Mouse (Mus musculus) layer of hippocampus, adult 8-10 months (tissue): ENCODE measurements at regions not wholly inside any gene's neighbourhood (a gene's known extent, or its start where the extent isn't known, plus 50 kb on each side); places are given as distances from the start of the nearest gene placed in this dataset.

Source experiments
- DNase-seq, 2 experiments: peaks; one replicate each; pipeline ENCODE4 v3.0.0; 2022; ENCODE audit warnings: low spot score in 2 of 2

DNA sequence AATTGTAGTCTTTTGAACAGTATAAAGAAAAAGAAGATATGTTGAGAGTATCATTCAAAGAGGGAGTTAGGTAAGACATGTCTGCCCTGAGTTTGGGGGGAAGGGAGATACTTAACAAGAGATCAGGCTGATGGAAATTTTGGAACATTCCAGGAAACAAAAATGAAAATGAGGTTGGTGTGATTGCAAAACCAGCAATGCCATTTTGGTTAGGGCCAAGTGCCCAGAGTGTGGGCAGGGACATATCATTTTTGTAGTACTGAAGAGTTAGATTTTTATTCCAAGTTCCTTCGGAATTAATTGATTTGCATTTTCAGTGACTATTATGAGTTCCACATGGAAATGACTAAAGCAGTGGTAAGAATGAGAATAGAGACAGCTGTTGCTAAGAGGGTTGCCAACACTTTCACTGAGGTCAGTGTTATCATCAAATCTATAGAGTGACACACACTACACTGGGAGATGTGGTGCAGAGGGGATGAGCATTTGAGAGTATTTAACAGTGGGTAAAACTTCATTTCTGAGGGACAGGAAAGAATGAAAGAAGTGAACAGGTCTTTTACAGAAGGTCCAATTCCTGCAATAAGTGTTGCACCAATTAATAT is 105.1 kb upstream of the Erbb4 start:
- DNase-seq = no peak

DNA sequence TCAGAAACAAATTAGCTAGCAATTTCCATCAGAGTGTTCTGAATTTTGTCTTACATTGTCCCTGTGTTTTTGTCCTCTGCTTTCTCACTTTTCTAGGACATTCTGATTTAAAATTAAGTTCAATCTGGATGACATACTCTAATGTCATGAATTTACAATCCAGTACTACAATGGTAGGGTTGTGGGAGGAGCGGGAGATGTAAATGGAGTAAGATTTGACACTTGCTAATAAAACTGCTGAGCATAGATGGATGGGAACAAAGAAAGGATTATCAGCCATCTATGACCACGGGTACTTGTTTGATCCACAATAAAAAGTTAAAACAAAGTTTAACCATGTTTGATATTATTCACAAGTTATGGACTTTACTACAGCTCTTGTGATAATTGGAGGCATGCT is 94.9 kb upstream of the Erbb4 start:
- DNase-seq = no peak

DNA sequence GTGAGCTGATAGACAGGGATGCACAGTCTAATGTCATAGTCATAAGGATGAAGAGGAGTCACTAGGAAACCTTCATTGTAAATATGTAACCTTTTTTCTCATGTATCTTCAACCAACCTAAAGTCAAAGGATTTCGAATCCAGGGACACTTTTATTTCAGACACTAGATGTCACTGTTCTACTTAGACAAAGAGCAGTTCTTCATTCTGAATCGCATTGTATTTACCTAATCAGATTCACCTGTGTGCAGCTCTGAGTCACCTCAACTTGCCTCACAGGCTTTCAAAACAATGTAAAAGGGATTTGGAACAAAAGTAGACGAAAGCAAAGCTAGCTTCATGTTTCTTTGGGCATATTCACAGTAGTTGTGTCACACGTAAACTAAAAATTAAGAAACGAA is 57.3 kb upstream of the Erbb4 start:
- DNase-seq = no peak
